In genomic region chr1:52817813-52818147, GRCm38 (mm10) we compare ENCODE assay signal across 8 mouse cellular contexts. TPM values are rescaled to one million over a fixed set of nuclear protein-coding genes. Genes with fewer than 3 reads are reported as not detected.
DNase-seq lines count a peak whose midpoint lies in the region; ATAC-seq and TF ChIP-seq lines count a peak whose summit lies in the region.

No protein-coding gene starts in this region.

- H3K36me3 ChIP-seq in heart, embryonic 16.5 days (ENCODE audit: control insufficient read depth, insufficient read depth) = no peaks in the 10 kb centered on the region
- H3K36me3 ChIP-seq in hindbrain, embryonic 13.5 days = no peaks in the 10 kb centered on the region
- no peaks in the 10 kb centered on the region for H3K36me3 ChIP-seq in midbrain, embryonic 13.5 days

- TF ChIP-seq POLR2A in bone marrow macrophage, adult 2 months (IDR thresholded peaks at IDR 0.05; ENCODE audit: borderline replicate concordance, low read depth, low read length) = no peak

- no peaks in the 10 kb centered on the region for H3K27me3 ChIP-seq in heart, embryonic 16.5 days (ENCODE audit: control insufficient read depth, insufficient read depth, low read length)
- H3K27me3 ChIP-seq in hindbrain, embryonic 13.5 days = no peaks in the 10 kb centered on the region
- no peaks in the 10 kb centered on the region for H3K27me3 ChIP-seq in midbrain, embryonic 13.5 days

- peak overlapping the region; percentile 84 for H3K4me3 ChIP-seq in heart, embryonic 16.5 days (ENCODE audit: low read length)
- H3K4me3 ChIP-seq in bone marrow macrophage, adult 2 months (ENCODE audit: insufficient read depth, low read length) = peak overlapping the region; percentile 80
- peak overlapping the region; percentile 73 for H3K4me3 ChIP-seq in hindbrain, embryonic 13.5 days
- H3K4me3 ChIP-seq in midbrain, embryonic 13.5 days (replicated peaks) = peak overlapping the region; percentile 67

- peak overlapping the region; percentile 81 for H3K9ac ChIP-seq in heart, embryonic 16.5 days (ENCODE audit: low read length)
- H3K9ac ChIP-seq in hindbrain, embryonic 13.5 days = peak overlapping the region; percentile 94
- peak overlapping the region; percentile 88 for H3K9ac ChIP-seq in midbrain, embryonic 13.5 days (replicated peaks)

- WGBS in heart, embryonic 16.5 days = 4% methylated on average over 7 of the region's 7 CpGs
- WGBS in hindbrain, embryonic 13.5 days = 2% methylated on average over 7 of the region's 7 CpGs
- WGBS in midbrain, embryonic 13.5 days = 6% methylated on average over 7 of the region's 7 CpGs

- H3K4me1 ChIP-seq in heart, embryonic 16.5 days (ENCODE audit: control insufficient read depth, insufficient read depth, low read length) = peaks cover 7% of the 10 kb centered on the region
- peaks cover 7% of the 10 kb centered on the region for H3K4me1 ChIP-seq in bone marrow macrophage, adult 2 months (ENCODE audit: control insufficient read depth, insufficient read depth, low read length)
- peaks cover 26% of the 10 kb centered on the region for H3K4me1 ChIP-seq in hindbrain, embryonic 13.5 days (replicated peaks)
- H3K4me1 ChIP-seq in midbrain, embryonic 13.5 days (replicated peaks) = peaks cover 22% of the 10 kb centered on the region

- TF ChIP-seq CTCF in bone marrow macrophage, adult 2 months (IDR thresholded peaks at IDR 0.05; ENCODE audit: low read depth, low read length) = no peak

- H3K9me3 ChIP-seq in heart, embryonic 16.5 days (replicated peaks; ENCODE audit: control insufficient read depth, low read length) = no peaks in the 10 kb centered on the region
- no peaks in the 10 kb centered on the region for H3K9me3 ChIP-seq in hindbrain, embryonic 13.5 days
- no peaks in the 10 kb centered on the region for H3K9me3 ChIP-seq in midbrain, embryonic 13.5 days

- H3K27ac ChIP-seq in heart, embryonic 16.5 days (ENCODE audit: low read length) = peak overlapping the region; percentile 82
- H3K27ac ChIP-seq in bone marrow macrophage, adult 2 months (ENCODE audit: insufficient read depth, low read depth, low read length) = no peak overlapping the region
- H3K27ac ChIP-seq in hindbrain, embryonic 13.5 days = peak overlapping the region; percentile 90
- H3K27ac ChIP-seq in midbrain, embryonic 13.5 days = peak overlapping the region; percentile 82

- peak overlapping the region; percentile 75 for H3K4me2 ChIP-seq in heart, embryonic 16.5 days (ENCODE audit: low read depth, low read length)
- peak overlapping the region; percentile 76 for H3K4me2 ChIP-seq in hindbrain, embryonic 13.5 days
- H3K4me2 ChIP-seq in midbrain, embryonic 13.5 days (replicated peaks) = peak overlapping the region; percentile 73

- ATAC-seq in heart, embryonic 16.5 days (replicated peaks; ENCODE audit: extremely low read depth, insufficient read depth, low FRiP score) = no peak
- ATAC-seq in hindbrain, embryonic 13.5 days (ENCODE audit: low FRiP score) = peak; percentile 1; the same call in 1 of the 2 replicates
- ATAC-seq in midbrain, embryonic 13.5 days = no peak

- no peak for DNase-seq in heart, adult 8-10 months (ENCODE audit: low spot score)
- DNase-seq in right cerebral cortex, postnatal 4 days = no peak
- no peak for DNase-seq in gastrocnemius, postnatal 25 days
- DNase-seq in c-Kit-positive CD71-positive TER-119-positive erythroid progenitor cells, embryonic 14.5 days (ENCODE audit: low spot score) = no peak

RNA-seq across cellular contexts. Expression of gene Inpp1, which starts 0.3 kb away (rescaled TPM):
- 17.5 and 18.6 TPM in 2 replicates for polyA plus RNA-seq in heart, embryonic 16.5 days (2015; fragmentation: Nextera tagmentation; extraction: Ambion mirVana)
- 10 to 100 TPM; 11.8 to 20.0 (median 16.8) TPM for total RNA-seq in heart, adult 8-10 months (2022)
- polyA plus RNA-seq in bone marrow macrophage, adult 2 months (2012; ENCODE audit: insufficient read depth, insufficient read length, missing spikeins) = 11.6 and 12.0 TPM in 2 replicates
- 23.9 and 30.7 TPM in 2 replicates for polyA plus RNA-seq in hindbrain, embryonic 13.5 days (2015; fragmentation: Nextera tagmentation; extraction: Ambion mirVana)
- 23.2 and 23.3 TPM in 2 replicates for polyA plus RNA-seq in midbrain, embryonic 13.5 days (2015; fragmentation: Nextera tagmentation; extraction: Ambion mirVana)
- 1 to 10 TPM; 5.3 to 9.5 TPM for total RNA-seq in gastrocnemius, postnatal 25 days (2021)

RNA-seq across cellular contexts. Expression of gene Hibch, which starts 26.9 kb away (rescaled TPM):
- polyA plus RNA-seq in heart, embryonic 16.5 days (2015; fragmentation: Nextera tagmentation; extraction: Ambion mirVana) = 34.8 and 35.5 TPM in 2 replicates
- 10 to 100 TPM; 84.4 to 94.4 (median 88.9) TPM for total RNA-seq in heart, adult 8-10 months (2022)
- 14.3 and 16.0 TPM in 2 replicates for polyA plus RNA-seq in bone marrow macrophage, adult 2 months (2012; ENCODE audit: insufficient read depth, insufficient read length, missing spikeins)
- 34.1 and 35.9 TPM in 2 replicates for polyA plus RNA-seq in hindbrain, embryonic 13.5 days (2015; fragmentation: Nextera tagmentation; extraction: Ambion mirVana)
- 33.8 and 37.6 TPM in 2 replicates for polyA plus RNA-seq in midbrain, embryonic 13.5 days (2015; fragmentation: Nextera tagmentation; extraction: Ambion mirVana)
- 10 to 100 TPM; 35.9 to 37.8 TPM for total RNA-seq in gastrocnemius, postnatal 25 days (2021)
